Mouse (Mus musculus) testis, adult 2 months (tissue): ENCODE data around the gene Ptpdc1.

Experiments used
- CTCF ChIP-seq: fragments of 200-500 bp; IDR thresholded peaks from 2 replicates; pipeline ENCODE4 v1.5.1; 2012; ENCODE audit warnings: low read depth, mild to moderate bottlenecking, inconsistent platforms, low read length, moderate library complexity; ENCODE audit not compliant: control insufficient read depth, insufficient read depth, insufficient replicate concordance
- POLR2A ChIP-seq: fragments of 200-500 bp; IDR thresholded peaks from 2 replicates; pipeline ENCODE4 v1.6.1; 2012; ENCODE audit warnings: low read depth, mild to moderate bottlenecking, inconsistent platforms, low read length, moderate library complexity; ENCODE audit not compliant: control insufficient read depth

- TF ChIP-seq CTCF (no peak), POLR2A (no peak)
Observed at GRCm38 (mm10) chr13:48650615-48651014, 25.2 kb upstream of the Ptpdc1 start.
